Mouse (Mus musculus): Measurements from ENCODE around the gene Rdh19. TPM values are rescaled to one million over a fixed set of nuclear protein-coding genes. Genes with fewer than 3 reads are reported as not detected.

Rdh19 gene
- polyA plus RNA-seq, 1 experiment from 2014 or later = not detected

DNA sequence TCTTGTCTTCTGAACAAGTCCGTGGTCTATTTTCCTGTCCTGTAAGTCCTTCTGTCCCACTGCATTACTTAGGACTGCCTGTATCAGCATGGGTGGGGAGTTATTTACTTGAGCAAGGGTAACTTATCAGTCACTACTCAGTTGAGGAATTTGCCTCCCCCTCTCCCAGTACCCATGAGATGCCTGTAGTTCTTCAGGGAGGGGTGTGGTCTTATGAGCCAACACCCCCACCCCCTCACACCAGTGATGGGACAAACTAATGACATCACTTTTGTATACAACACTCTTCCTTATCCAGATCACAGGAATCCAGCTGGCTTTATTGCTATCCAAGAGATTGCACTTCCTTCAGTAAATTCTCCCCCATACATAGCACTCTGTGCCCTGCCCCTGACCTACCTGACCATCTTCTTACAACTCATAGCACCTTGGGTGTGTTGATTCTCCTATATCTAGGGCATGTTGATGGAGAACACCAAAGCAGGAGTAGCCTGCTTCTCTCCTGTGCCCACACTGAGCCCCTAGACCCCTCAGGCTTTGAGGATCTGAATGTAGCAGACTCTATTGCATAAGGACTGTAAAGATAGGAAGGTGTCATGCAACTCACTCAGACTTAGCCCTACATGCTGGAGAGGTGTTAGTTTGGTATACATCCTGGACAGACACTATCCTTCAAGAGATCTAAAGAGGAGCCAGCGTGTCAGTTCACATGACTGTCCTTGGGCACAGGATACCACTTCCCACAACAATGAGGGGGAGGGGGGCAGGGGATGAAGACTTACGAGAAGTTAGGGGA, 28.7 kb downstream of the Rdh19 start:
- TF ChIP-seq EP300 (IDR thresholded peaks at IDR 0.05; ENCODE audit: low read depth) (no peak), CTCF (IDR thresholded peaks at IDR 0.05; ENCODE audit: low read depth) (no peak)
- Histone ChIP-seq H3K36me3 (replicated peaks; ENCODE audit: insufficient read depth, low read length) (no peaks in the 10 kb centered on the region), H3K9ac (replicated peaks) (no peak overlapping the region), H3K4me2 (ENCODE audit: low read depth, low read length) (no peak overlapping the region), H3K4me1 (ENCODE audit: insufficient read depth) (peaks cover 16% of the 10 kb centered on the region), H3K27me3 (ENCODE audit: insufficient read depth, low read length) (no peaks in the 10 kb centered on the region), H3K9me3 (ENCODE audit: low read length) (no peaks in the 10 kb centered on the region), H3K4me3 (ENCODE audit: low read depth, low read length) (no peak overlapping the region), H3K27ac (ENCODE audit: low read depth) (peak overlapping the region; percentile 88)
- peak; percentile 14; the same call in 1 of the 2 replicates for ATAC-seq
- no peak for DNase-seq
- 46% methylated on average over 3 of the region's 3 CpGs for WGBS (ENCODE audit: insufficient replicate concordance)

- DNase-seq = no peak
- no peak overlapping the region for H3K4me2 ChIP-seq (ENCODE audit: low read depth, low read length)
- H3K27ac ChIP-seq (ENCODE audit: low read depth) = peak overlapping the region; percentile 88
These were observed 29.5 kb downstream of the Rdh19 start for GRCm38 (mm10) chr10:127879155-127879688.

GRCm38 (mm10) chr10:127881041-127881440, 31.3 kb downstream of the Rdh19 start:
- 79% methylated on average over 4 of the region's 4 CpGs for WGBS (ENCODE audit: insufficient replicate concordance)
- H3K4me1 ChIP-seq (ENCODE audit: insufficient read depth) = peaks cover 16% of the 10 kb centered on the region
- ATAC-seq (peak; percentile 56), DNase-seq (no peak)
- no peak overlapping the region for H3K4me3 ChIP-seq (ENCODE audit: low read depth, low read length)
- H3K36me3 ChIP-seq (replicated peaks; ENCODE audit: insufficient read depth, low read length) = no peaks in the 10 kb centered on the region
- H3K4me2 ChIP-seq (ENCODE audit: low read depth, low read length) = no peak overlapping the region
- H3K9ac ChIP-seq (replicated peaks) = no peak overlapping the region
- TF ChIP-seq CTCF (IDR thresholded peaks at IDR 0.05; ENCODE audit: low read depth) (peak; percentile 21; the same call in 1 of the 2 replicates), EP300 (IDR thresholded peaks at IDR 0.05; ENCODE audit: low read depth) (0 out of 2 replicates have a peak, but pooled peaks have one; percentile 25)
- peak overlapping the region; percentile 88 for H3K27ac ChIP-seq (ENCODE audit: low read depth)
- no peaks in the 10 kb centered on the region for H3K27me3 ChIP-seq (ENCODE audit: insufficient read depth, low read length)
- H3K9me3 ChIP-seq (ENCODE audit: low read length) = no peaks in the 10 kb centered on the region

More at GRCm38 (mm10) chr10:127879155-127879688, 29.5 kb downstream of the Rdh19 start:
- peaks cover 16% of the 10 kb centered on the region for H3K4me1 ChIP-seq (ENCODE audit: insufficient read depth)
- 57% methylated on average over 3 of the region's 3 CpGs for WGBS (ENCODE audit: insufficient replicate concordance)
- no peaks in the 10 kb centered on the region for H3K27me3 ChIP-seq (ENCODE audit: insufficient read depth, low read length)
- H3K4me3 ChIP-seq (ENCODE audit: low read depth, low read length) = no peak overlapping the region
- H3K36me3 ChIP-seq (replicated peaks; ENCODE audit: insufficient read depth, low read length) = no peaks in the 10 kb centered on the region
- no peak for TF ChIP-seq CTCF (IDR thresholded peaks at IDR 0.05; ENCODE audit: low read depth)
- TF ChIP-seq EP300 (IDR thresholded peaks at IDR 0.05; ENCODE audit: low read depth) = no peak
- ATAC-seq = no peak
- no peak overlapping the region for H3K9ac ChIP-seq (replicated peaks)
- no peaks in the 10 kb centered on the region for H3K9me3 ChIP-seq (ENCODE audit: low read length)

- WGBS (ENCODE audit: insufficient replicate concordance) = 71% methylated on average over 1 of the region's 1 CpGs
- no peak overlapping the region for H3K9ac ChIP-seq (replicated peaks)
- H3K4me3 ChIP-seq (ENCODE audit: low read depth, low read length) = peak overlapping the region; percentile 22; the same call in 1 of the 2 replicates
- H3K4me2 ChIP-seq (ENCODE audit: low read depth, low read length) = peak overlapping the region; percentile 59
- peaks cover 10% of the 10 kb centered on the region for H3K4me1 ChIP-seq (ENCODE audit: insufficient read depth)
- ATAC-seq (peak; percentile 61), DNase-seq (peak; percentile 27)
- H3K9me3 ChIP-seq (ENCODE audit: low read length) = no peaks in the 10 kb centered on the region
- H3K27ac ChIP-seq (ENCODE audit: low read depth) = peak overlapping the region; percentile 91
- no peaks in the 10 kb centered on the region for H3K27me3 ChIP-seq (ENCODE audit: insufficient read depth, low read length)
- H3K36me3 ChIP-seq (replicated peaks; ENCODE audit: insufficient read depth, low read length) = no peaks in the 10 kb centered on the region
- TF ChIP-seq EP300 (IDR thresholded peaks at IDR 0.05; ENCODE audit: low read depth) (0 out of 2 replicates have a peak, but pooled peaks have one; percentile 21), CTCF (IDR thresholded peaks at IDR 0.05; ENCODE audit: low read depth) (no peak)
These were observed 36.8 kb downstream of the Rdh19 start for GRCm38 (mm10) chr10:127886551-127886950.

- no peak for DNase-seq
- H3K9me3 ChIP-seq (ENCODE audit: low read length) = no peaks in the 10 kb centered on the region
- H3K4me2 ChIP-seq (ENCODE audit: low read depth, low read length) = peak overlapping the region; percentile 59
- WGBS (ENCODE audit: insufficient replicate concordance) = 67% methylated on average over 4 of the region's 4 CpGs
- no peak for ATAC-seq
- TF ChIP-seq EP300 (IDR thresholded peaks at IDR 0.05; ENCODE audit: low read depth) = no peak
- TF ChIP-seq CTCF (IDR thresholded peaks at IDR 0.05; ENCODE audit: low read depth) = no peak
- H3K27ac ChIP-seq (ENCODE audit: low read depth) = peak overlapping the region; percentile 91
- H3K9ac ChIP-seq (replicated peaks) = peak overlapping the region; percentile 58
- no peaks in the 10 kb centered on the region for H3K36me3 ChIP-seq (replicated peaks; ENCODE audit: insufficient read depth, low read length)
- peak overlapping the region; percentile 22; the same call in 1 of the 2 replicates for H3K4me3 ChIP-seq (ENCODE audit: low read depth, low read length)
- no peaks in the 10 kb centered on the region for H3K27me3 ChIP-seq (ENCODE audit: insufficient read depth, low read length)
- peaks cover 9% of the 10 kb centered on the region for H3K4me1 ChIP-seq (ENCODE audit: insufficient read depth)
These were observed 37.2 kb downstream of the Rdh19 start for GRCm38 (mm10) chr10:127886971-127887370.

- Histone ChIP-seq H3K4me1 (ENCODE audit: insufficient read depth) (peaks cover 8% of the 10 kb centered on the region), H3K27ac (ENCODE audit: low read depth) (peak within 1 kb of the TSS; percentile 91), H3K4me3 (ENCODE audit: low read depth, low read length) (peak within 1 kb of the TSS; percentile 22; the same call in 1 of the 2 replicates), H3K9me3 (ENCODE audit: low read length) (no peaks in the 10 kb centered on the region), H3K27me3 (ENCODE audit: insufficient read depth, low read length) (no peaks in the 10 kb centered on the region), H3K36me3 (replicated peaks; ENCODE audit: insufficient read depth, low read length) (no peaks in the 10 kb centered on the region), H3K9ac (replicated peaks) (peak within 1 kb of the TSS; percentile 64), H3K4me2 (ENCODE audit: low read depth, low read length) (peak within 1 kb of the TSS; percentile 59)
- ATAC-seq (peak; percentile 88), DNase-seq (peak; percentile 44)
- TF ChIP-seq EP300 (IDR thresholded peaks at IDR 0.05; ENCODE audit: low read depth) = peak; percentile 87
- no peak for TF ChIP-seq CTCF (IDR thresholded peaks at IDR 0.05; ENCODE audit: low read depth)
These were observed 38.9 kb downstream of the Rdh19 start, which contains the start of gene Rdh7 for GRCm38 (mm10) chr10:127888605-127889004. TSS of gene Rdh7 (minus strand) at chr10:127888817.

All from liver, postnatal 0 days (tissue).